Mouse (Mus musculus) megakaryocyte, embryonic 14.5 days (primary cell): Measurements from ENCODE around the gene Hist1h1d.

Experiments
- FLI1 ChIP-seq: IDR thresholded peaks from 2 replicates; pipeline ENCODE4 v1.6.1; 2012; ENCODE audit warnings: low read length, inconsistent platforms, mixed read lengths
- GATA1 ChIP-seq: IDR thresholded peaks from 3 replicates; pipeline ENCODE4 v1.6.1; 2012; ENCODE audit warnings: mixed read lengths, low read length, inconsistent platforms, borderline replicate concordance

- no peak for TF ChIP-seq GATA1
- 0 out of 2 replicates have a peak, but pooled peaks have one; percentile 28 for TF ChIP-seq FLI1
Observed at GRCm38 (mm10) chr13:23585029-23585441, 32.0 kb downstream of the Hist1h1d start.
